Mouse (Mus musculus) thymus, postnatal 36 days (tissue): ENCODE measurements around the gene Clca3a2.
"Not testable (repeated sequence)": the region's sequence is repeated elsewhere in the genome, so short reads cannot be mapped to it uniquely, and the experiment has no call there.

Experiments used
- DNase-seq, 2 experiments: peaks; one replicate each; pipeline ENCODE4 v3.0.0; 2022; ENCODE audit warnings: mixed read lengths in 2 of 2

The Clca3a2 gene

GRCm38 (mm10) chr3:144819219-144819618, at the start of gene Clca3a2:
Gene Clca3a2 (minus strand): TSS chr3:144819494.
- not testable (repeated sequence) for DNase-seq

DNA sequence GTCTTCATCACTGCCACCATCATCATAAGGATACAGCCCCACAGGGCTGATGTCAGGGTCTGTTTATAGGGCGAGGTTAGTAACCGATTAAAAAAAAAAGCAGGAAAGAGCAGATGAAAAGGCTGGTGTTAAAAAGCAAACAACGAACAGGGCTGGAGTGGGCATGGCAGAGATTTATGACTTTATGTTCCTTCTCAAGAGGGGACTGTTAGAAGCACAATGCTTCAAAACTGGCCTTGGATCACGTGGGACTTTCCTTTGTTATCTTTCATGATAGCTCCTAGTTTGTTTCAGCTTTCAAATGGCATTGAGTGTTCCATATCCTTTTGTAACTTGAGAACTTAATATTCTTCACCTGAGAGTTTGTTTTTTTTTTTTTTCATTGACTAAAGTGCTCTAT, 30.3 kb upstream of the Clca3a2 start:
- DNase-seq = no peak

DNA sequence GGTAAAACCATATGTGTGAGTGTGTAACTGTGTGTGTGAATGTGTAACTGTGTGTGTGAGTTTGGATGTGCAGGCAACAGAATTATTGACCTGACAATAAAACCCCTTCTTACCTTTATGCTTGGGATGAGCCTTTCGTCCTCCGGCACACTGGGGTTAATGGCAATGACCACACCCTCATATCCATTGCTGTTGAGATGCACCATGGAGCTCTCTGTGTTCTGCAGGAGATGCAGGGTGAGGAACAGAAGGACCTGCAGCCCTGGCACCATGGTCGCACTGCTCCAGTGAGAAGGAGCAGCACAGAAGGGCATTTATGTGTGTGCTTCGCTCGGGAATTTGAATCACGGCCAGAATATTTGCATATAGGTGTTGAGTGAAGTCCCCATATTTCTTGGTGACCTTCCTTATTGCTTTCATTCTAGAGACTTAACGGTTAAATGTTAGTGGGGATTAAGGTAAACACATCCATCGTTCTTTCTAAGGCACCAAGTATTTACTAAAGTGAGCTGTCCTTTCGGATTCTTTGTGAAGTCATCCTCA, 29.8 kb upstream of the Clca3a2 start, which contains the start of gene Clca3b:
Gene Clca3b, minus strand, starts transcription at position 344 of the 543 bp plus-strand sequence.
- DNase-seq = not testable (repeated sequence)

GRCm38 (mm10) chr3:144827257-144827656, 8.0 kb upstream of the Clca3a2 start:
- DNase-seq = no peak

DNA sequence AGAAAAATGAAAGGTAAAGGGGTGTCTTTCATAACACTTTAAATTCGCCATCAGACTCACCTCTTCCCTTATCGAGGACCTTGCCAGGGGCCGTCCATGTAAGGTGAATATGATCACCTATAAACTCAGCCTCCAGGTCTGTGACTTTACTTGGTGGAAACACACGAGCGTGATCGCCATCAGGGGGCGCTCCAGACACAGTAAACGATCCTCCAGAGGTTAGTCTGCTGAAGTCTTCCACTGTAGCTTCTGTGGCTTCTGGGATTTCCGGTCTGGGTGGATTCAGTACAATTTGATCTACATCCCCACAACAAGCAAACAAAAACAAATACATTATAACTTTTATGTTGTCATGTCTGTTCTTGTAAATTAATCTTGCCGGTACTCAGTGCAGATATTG, 5.9 kb upstream of the Clca3a2 start:
- peak; percentile 44 to 50 for DNase-seq

DNA sequence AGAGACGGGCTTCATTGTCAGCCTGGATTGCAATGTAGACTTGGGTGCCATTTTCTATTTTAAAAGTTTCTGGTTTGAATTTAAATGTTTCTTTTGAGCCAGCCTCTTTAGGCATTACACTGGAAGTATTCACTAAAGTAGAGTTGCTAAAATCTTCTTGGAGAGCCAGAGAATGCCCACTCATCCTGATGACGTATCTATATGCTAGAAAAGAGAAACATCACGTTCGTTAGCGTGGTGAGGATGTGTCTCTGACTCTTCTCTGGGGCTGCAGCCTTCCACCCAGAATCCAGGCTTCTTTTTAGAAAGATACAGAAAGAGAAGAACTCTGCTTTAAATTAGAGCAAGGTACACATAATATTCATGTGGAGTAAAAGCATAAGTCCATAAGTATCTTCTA, 4.0 kb upstream of the Clca3a2 start:
- no peak for DNase-seq

DNA sequence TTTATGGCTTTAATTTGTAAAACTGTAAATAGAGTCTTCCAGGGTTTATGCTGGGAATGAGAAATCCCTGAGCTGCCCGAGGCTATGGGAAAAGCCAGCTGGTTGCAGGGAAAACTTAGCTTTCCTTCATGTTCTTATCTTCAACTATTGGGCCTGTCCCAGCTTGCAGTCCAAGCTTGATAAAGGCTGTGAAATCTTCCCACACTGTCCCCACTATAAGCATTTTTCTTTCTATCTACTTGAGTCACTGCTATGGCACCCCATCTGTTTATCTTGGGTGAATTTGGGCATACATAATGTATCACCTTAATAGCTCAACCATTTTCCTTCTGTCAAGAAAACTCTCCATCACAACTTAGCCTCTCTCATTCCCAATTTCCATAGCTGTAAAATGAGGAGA, 1.3 kb upstream of the Clca3a2 start:
- no peak for DNase-seq

- not testable (repeated sequence) for DNase-seq
Measured at GRCm38 (mm10) chr3:144813336-144813735, 6.0 kb downstream of the Clca3a2 start.

DNA sequence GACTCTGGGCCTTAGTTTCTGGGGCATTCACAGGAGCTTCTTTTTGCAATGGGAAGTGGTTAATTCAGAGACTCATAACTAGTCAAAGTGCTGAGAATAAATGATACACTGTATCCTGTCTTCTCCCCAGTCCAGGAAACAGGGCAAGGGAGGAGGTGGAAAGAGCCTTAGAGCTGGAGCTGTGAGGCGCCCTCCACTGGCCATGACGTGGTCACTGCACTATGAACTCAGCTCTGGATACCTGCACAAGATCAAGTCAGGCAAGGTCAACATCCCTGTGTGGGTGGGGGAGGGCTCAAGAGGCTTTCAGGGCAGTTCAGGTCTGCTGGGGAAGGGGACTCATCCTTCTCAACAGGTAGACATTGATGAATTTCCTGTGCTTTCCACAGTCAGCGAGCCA, 7.5 kb downstream of the Clca3a2 start:
- no peak for DNase-seq

GRCm38 (mm10) chr3:144808153-144808925, 11.0 kb downstream of the Clca3a2 start:
- DNase-seq = not testable (repeated sequence)

DNA sequence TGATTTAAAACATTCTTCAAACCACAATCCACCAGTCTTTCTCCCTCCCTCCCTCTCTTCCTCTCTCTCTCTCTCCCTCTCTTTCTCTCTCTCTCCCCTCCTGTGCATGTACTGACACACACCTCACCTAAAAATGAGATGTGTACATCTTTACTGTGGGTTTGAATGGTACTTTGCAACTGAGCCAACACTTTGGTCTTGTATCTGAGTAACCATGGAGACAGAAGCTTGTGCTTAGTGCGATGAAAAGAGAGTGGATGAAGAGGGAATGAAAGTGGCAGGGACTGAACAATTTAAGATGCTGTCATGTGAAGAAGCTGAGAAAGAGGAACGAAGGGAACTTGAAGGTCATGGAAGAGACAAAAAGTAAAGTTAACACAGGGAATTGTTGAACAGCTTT, 12.7 kb downstream of the Clca3a2 start:
- DNase-seq = not testable (repeated sequence)

DNA sequence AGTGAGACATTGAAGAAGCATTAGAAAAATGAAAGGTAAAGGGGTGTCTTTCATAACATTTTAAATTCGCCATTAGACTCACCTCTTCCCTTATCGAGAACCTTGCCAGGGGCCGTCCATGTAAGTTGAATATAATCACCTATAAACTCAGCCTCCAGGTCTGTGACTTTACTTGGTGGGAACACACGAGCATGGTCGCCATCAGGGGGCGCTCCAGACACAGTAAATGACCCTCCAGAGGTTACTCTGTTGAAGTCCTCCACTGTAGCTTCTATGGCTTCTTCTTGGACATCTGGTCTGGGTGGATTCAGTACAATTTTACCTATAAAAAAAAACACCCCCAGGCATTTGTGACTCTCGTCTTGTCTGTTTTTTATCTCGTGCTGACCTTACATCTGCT, 17.4 kb downstream of the Clca3a2 start:
- no peak for DNase-seq

- no peak for DNase-seq
Measured at GRCm38 (mm10) chr3:144785181-144786148, 33.8 kb downstream of the Clca3a2 start.

DNA sequence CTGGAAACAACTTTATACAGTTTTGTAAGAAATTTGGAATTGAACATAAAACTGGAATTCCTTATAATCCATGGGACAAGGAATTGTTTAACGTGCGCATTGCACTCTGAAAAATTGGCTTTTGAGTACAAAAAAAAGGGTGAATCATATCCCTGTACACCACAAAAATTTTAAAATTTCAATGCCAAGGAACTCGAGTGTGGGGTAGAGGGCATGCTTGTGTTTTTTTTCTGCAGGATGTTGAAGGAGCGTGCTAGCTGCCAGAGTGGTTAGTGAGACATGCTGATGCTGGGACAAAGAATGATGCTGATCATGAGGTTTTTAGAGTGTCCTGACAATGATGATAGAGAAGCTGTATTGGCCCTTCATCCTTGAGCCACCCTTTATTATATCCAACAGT, 54.1 kb downstream of the Clca3a2 start:
- no peak for DNase-seq

DNA sequence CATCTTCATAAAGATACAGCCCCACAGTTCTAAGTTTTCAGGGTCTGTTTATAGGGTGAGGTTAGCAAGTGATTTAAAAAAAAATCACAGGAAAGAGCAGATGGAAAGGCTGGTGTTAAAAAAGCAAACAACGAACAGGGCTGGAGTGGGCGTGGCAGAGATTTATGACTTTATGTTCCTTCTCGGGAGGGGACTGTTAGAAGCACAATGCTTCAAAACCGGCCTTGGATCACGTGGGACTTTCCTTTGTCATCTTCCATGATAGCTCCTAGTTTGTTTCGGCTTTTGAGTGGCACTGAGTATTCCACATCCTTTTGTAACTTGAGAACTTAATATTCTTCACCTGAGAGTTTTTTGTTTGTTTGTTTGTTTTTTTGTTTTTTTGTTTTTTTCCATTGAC, 57.8 kb downstream of the Clca3a2 start:
- DNase-seq = no peak

DNA sequence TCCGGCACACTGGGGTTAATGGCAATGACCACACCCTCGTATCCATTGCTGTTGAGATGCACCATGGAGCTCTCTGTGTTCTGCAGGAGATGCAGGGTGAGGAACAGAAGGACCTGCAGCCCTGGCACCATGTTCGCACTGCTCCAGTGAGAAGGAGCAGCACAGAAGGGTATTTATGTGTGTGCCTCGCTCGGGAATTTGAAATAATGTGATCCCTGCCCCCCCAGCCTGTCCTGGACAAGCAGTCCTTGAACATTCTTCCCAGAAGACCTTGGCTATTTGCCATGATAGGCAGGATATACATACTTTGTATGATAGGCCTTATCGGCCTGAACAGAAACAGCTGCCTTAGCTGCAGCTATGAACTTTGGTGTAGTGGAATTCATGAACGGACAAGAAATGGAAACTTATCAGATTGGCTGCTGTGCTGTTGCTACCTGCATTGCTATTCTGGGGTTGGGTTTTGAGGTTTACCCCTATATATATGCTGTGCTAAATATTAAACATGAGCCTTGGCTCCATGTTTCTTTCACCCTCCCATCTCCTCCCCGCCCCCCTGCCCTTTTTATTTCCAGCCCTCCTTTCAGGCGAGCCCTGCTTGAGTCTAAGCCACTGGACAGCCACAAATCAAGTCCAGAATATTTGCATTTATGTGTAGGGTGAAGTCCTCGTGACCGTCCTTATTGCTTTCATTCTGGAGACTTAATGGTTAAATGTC, 58.5 kb downstream of the Clca3a2 start, which contains the start of gene Clca3a1:
Gene Clca3a1, minus strand, starts transcription at position 386 of the 718 bp plus-strand sequence.
- no peak for DNase-seq

- no peak for DNase-seq
Measured at GRCm38 (mm10) chr3:144759719-144760118, 59.6 kb downstream of the Clca3a2 start.

- not testable (repeated sequence) for DNase-seq
Measured at GRCm38 (mm10) chr3:144756103-144756502, 63.2 kb downstream of the Clca3a2 start.

DNA sequence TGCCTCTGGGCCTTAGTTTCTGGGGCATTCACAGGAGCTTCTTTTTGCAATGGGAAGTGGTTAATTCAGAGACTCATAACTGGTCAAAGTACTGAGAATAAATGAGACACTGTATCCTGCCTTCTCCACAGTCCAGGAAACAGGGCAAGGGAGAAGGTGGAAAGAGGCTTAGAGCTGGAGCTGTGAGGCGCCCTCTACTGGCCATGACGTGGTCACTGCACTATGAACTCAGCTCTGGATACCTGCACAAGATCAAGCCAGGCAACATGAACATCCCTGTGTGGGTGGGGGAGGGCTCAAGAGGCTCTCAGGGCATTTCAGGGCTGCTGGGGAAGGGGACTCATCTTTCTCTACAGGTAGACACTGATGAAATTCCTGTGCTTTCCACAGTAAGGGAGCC, 66.2 kb downstream of the Clca3a2 start:
- DNase-seq = peak in 1 of 2 experiments; percentile 8

GRCm38 (mm10) chr3:144749062-144749963, 70.0 kb downstream of the Clca3a2 start:
- not testable (repeated sequence) for DNase-seq

GRCm38 (mm10) chr3:144747706-144748105, 71.6 kb downstream of the Clca3a2 start:
- DNase-seq = not testable (repeated sequence)
